Mouse (Mus musculus): ENCODE measurements at regions not wholly inside any gene's neighbourhood (a gene's known extent, or its start where the extent isn't known, plus 50 kb on each side); places are given as distances from the start of the nearest gene placed in this dataset.
A peak's percentile ranks its signal among the peaks of the same experiment; 100 is the strongest.

- H3K9me3 ChIP-seq (ENCODE audit: control insufficient read depth, low read length), result no peaks in the 10 kb centered on the region
- peak; percentile 71 for ATAC-seq (ENCODE audit: low FRiP score)
- no peak overlapping the region for H3K27ac ChIP-seq
- no peak overlapping the region for H3K4me2 ChIP-seq (replicated peaks)
- no peaks in the 10 kb centered on the region for H3K36me3 ChIP-seq (replicated peaks; ENCODE audit: control insufficient read depth, insufficient read depth)
- 3% methylated on average over 13 of the region's 13 CpGs for WGBS
- H3K27me3 ChIP-seq (ENCODE audit: control insufficient read depth, insufficient read depth, low read length), result no peaks in the 10 kb centered on the region
- H3K4me1 ChIP-seq (replicated peaks; ENCODE audit: control insufficient read depth, insufficient read depth, low read length), result no peaks in the 10 kb centered on the region
- DNase-seq (ENCODE audit: low spot score), result peak; percentile 78
- no peak overlapping the region for H3K9ac ChIP-seq
- H3K4me3 ChIP-seq (replicated peaks; ENCODE audit: low read length), result no peak overlapping the region
These were observed 110.5 kb downstream of the Rergl start for GRCm38 (mm10) chr6:139391307-139391706.

- no peaks in the 10 kb centered on the region for H3K9me3 ChIP-seq (ENCODE audit: control insufficient read depth, low read length)
- H3K36me3 ChIP-seq (replicated peaks; ENCODE audit: control insufficient read depth, insufficient read depth), result no peaks in the 10 kb centered on the region
- no peak overlapping the region for H3K9ac ChIP-seq
- no peak overlapping the region for H3K27ac ChIP-seq
- no peak overlapping the region for H3K4me3 ChIP-seq (replicated peaks; ENCODE audit: low read length)
- H3K4me2 ChIP-seq (replicated peaks), result no peak overlapping the region
- 88% methylated on average over 2 of the region's 2 CpGs for WGBS
- H3K27me3 ChIP-seq (ENCODE audit: control insufficient read depth, insufficient read depth, low read length), result no peaks in the 10 kb centered on the region
- DNase-seq (ENCODE audit: low spot score), result no peak
- H3K4me1 ChIP-seq (replicated peaks; ENCODE audit: control insufficient read depth, insufficient read depth, low read length), result no peaks in the 10 kb centered on the region
- no peak for ATAC-seq (ENCODE audit: low FRiP score)
These were observed 150.8 kb downstream of the Rergl start for GRCm38 (mm10) chr6:139350939-139351338.

DNA sequence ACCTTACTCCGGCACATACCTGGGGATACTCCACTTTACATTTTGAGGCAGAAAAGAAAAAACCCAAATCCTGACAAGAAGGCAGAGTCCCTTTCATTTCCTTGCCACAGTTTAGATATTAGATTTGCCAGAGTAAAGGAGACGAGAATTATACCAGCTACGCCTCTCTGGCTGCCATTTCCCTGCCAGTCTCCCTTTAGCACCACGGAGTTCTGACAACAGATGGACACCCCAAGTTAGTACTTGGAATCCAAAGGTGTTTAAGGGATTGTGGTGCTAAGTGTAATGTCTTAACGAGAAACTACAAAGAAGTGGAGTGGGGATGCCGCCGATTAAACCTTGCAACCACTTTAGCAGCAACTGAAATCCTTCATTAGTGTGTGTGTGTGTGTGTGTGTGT, 176.6 kb downstream of the Rergl start:
- H3K4me1 ChIP-seq (replicated peaks; ENCODE audit: control insufficient read depth, insufficient read depth, low read length), result no peaks in the 10 kb centered on the region
- H3K4me3 ChIP-seq (replicated peaks; ENCODE audit: low read length), result no peak overlapping the region
- no peak for ATAC-seq (ENCODE audit: low FRiP score)
- H3K4me2 ChIP-seq (replicated peaks), result no peak overlapping the region
- no peaks in the 10 kb centered on the region for H3K27me3 ChIP-seq (ENCODE audit: control insufficient read depth, insufficient read depth, low read length)
- no peaks in the 10 kb centered on the region for H3K9me3 ChIP-seq (ENCODE audit: control insufficient read depth, low read length)
- no peak overlapping the region for H3K9ac ChIP-seq
- no peak overlapping the region for H3K27ac ChIP-seq
- DNase-seq (ENCODE audit: low spot score), result no peak
- WGBS, result 90% methylated on average over 7 of the region's 7 CpGs
- no peaks in the 10 kb centered on the region for H3K36me3 ChIP-seq (replicated peaks; ENCODE audit: control insufficient read depth, insufficient read depth)

DNA sequence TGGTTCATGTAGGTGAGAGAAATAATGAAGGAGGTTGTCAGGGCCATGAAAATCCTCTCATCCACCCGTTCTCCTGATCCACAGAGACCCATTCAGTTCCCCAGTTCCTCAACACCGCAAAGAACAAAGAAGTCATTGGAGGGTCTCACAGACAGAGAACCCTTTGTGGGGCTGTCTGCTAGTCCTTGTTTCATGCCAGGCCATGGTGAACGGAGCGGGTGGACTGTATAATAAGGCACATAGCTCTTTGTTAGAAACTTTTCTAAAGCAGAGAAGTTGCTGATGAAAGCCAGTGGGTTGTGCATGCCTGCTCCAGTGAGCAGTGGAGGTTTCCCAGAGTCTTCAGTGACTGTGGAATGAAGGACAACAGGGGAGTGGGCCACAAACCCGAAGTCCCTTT, 194.1 kb downstream of the Rergl start:
- no peaks in the 10 kb centered on the region for H3K36me3 ChIP-seq (replicated peaks; ENCODE audit: control insufficient read depth, insufficient read depth)
- no peak for DNase-seq (ENCODE audit: low spot score)
- no peaks in the 10 kb centered on the region for H3K4me1 ChIP-seq (replicated peaks; ENCODE audit: control insufficient read depth, insufficient read depth, low read length)
- WGBS, result 20% methylated on average over 5 of the region's 5 CpGs
- no peak overlapping the region for H3K4me2 ChIP-seq (replicated peaks)
- no peaks in the 10 kb centered on the region for H3K27me3 ChIP-seq (ENCODE audit: control insufficient read depth, insufficient read depth, low read length)
- H3K9me3 ChIP-seq (ENCODE audit: control insufficient read depth, low read length), result no peaks in the 10 kb centered on the region
- ATAC-seq (ENCODE audit: low FRiP score), result peak; percentile 76; the same call in 1 of the 2 replicates
- H3K4me3 ChIP-seq (replicated peaks; ENCODE audit: low read length), result no peak overlapping the region
- peak overlapping the region; percentile 35; the same call in 1 of the 2 replicates for H3K27ac ChIP-seq
- H3K9ac ChIP-seq, result no peak overlapping the region

DNA sequence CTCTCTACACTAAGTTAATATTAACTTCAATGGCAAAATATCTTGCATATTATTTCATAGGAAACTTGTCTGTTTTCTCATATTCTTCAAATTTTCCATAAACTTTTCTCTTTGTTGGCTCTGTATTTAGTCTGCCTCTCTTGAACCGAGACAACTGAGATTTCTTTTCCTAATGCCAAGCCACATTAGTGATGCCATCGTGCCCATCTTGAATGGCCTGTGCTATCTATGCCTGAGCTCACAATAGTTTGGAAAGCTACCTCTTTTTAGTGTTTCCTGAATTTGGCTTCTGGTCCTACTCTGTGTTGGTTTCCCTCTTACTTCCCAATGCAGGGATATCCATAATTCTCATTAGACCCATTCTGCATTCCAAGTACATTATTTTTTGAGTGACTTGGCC, 197.5 kb downstream of the Rergl start:
- H3K9ac ChIP-seq, result no peak overlapping the region
- no peaks in the 10 kb centered on the region for H3K27me3 ChIP-seq (ENCODE audit: control insufficient read depth, insufficient read depth, low read length)
- ATAC-seq (ENCODE audit: low FRiP score), result no peak
- no peaks in the 10 kb centered on the region for H3K36me3 ChIP-seq (replicated peaks; ENCODE audit: control insufficient read depth, insufficient read depth)
- H3K4me1 ChIP-seq (replicated peaks; ENCODE audit: control insufficient read depth, insufficient read depth, low read length), result no peaks in the 10 kb centered on the region
- no peak for DNase-seq (ENCODE audit: low spot score)
- no peak overlapping the region for H3K27ac ChIP-seq
- no peak overlapping the region for H3K4me2 ChIP-seq (replicated peaks)
- WGBS, result 82% methylated on average over 2 of the region's 2 CpGs
- H3K9me3 ChIP-seq (ENCODE audit: control insufficient read depth, low read length), result no peaks in the 10 kb centered on the region
- no peak overlapping the region for H3K4me3 ChIP-seq (replicated peaks; ENCODE audit: low read length)

GRCm38 (mm10) chr6:139295701-139296100, 206.1 kb downstream of the Rergl start:
- WGBS, result 65% methylated on average over 2 of the region's 2 CpGs
- H3K9ac ChIP-seq, result no peak overlapping the region
- ATAC-seq (ENCODE audit: low FRiP score) (no peak), DNase-seq (ENCODE audit: low spot score) (no peak)
- no peaks in the 10 kb centered on the region for H3K27me3 ChIP-seq (ENCODE audit: control insufficient read depth, insufficient read depth, low read length)
- no peaks in the 10 kb centered on the region for H3K4me1 ChIP-seq (replicated peaks; ENCODE audit: control insufficient read depth, insufficient read depth, low read length)
- no peaks in the 10 kb centered on the region for H3K36me3 ChIP-seq (replicated peaks; ENCODE audit: control insufficient read depth, insufficient read depth)
- H3K27ac ChIP-seq, result no peak overlapping the region
- no peak overlapping the region for H3K4me2 ChIP-seq (replicated peaks)
- no peaks in the 10 kb centered on the region for H3K9me3 ChIP-seq (ENCODE audit: control insufficient read depth, low read length)
- no peak overlapping the region for H3K4me3 ChIP-seq (replicated peaks; ENCODE audit: low read length)

DNA sequence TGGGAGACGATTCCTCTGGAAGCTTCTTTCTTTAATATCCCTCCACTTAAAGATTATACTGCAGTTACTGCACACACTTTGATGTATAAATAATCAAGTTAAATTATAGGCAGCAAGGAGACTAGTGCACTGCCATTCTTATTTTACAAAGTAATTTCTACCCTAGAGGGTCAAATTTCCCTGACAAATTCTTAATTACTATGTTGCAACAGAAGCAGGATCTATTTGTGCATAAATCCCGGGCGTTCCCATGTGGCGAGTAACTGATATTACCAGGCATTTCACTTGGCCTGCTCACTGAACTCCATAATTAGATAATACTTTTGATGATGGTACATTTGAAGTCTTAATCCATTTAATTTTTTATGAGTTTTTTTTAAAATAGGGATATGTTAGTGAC, 222.7 kb downstream of the Rergl start:
- Histone ChIP-seq H3K4me2 (replicated peaks) (no peak overlapping the region), H3K36me3 (replicated peaks; ENCODE audit: control insufficient read depth, insufficient read depth) (no peaks in the 10 kb centered on the region), H3K9me3 (ENCODE audit: control insufficient read depth, low read length) (no peaks in the 10 kb centered on the region), H3K4me3 (replicated peaks; ENCODE audit: low read length) (no peak overlapping the region), H3K27me3 (ENCODE audit: control insufficient read depth, insufficient read depth, low read length) (no peaks in the 10 kb centered on the region), H3K27ac (no peak overlapping the region), H3K9ac (no peak overlapping the region), H3K4me1 (replicated peaks; ENCODE audit: control insufficient read depth, insufficient read depth, low read length) (no peaks in the 10 kb centered on the region)
- DNase-seq (ENCODE audit: low spot score), result peak; percentile 51
- WGBS, result 61% methylated on average over 4 of the region's 4 CpGs
- no peak for ATAC-seq (ENCODE audit: low FRiP score)

- 70% methylated on average over 3 of the region's 3 CpGs for WGBS
- no peak for ATAC-seq (ENCODE audit: low FRiP score)
- no peak for DNase-seq (ENCODE audit: low spot score)
These were observed 226.3 kb downstream of the Rergl start for GRCm38 (mm10) chr6:139275512-139275911.

GRCm38 (mm10) chr6:139253704-139254103, 248.1 kb downstream of the Rergl start:
- H3K9me3 ChIP-seq (ENCODE audit: control insufficient read depth, low read length), result no peaks in the 10 kb centered on the region
- DNase-seq (ENCODE audit: low spot score), result no peak
- no peak for ATAC-seq (ENCODE audit: low FRiP score)
- no peak overlapping the region for H3K4me2 ChIP-seq (replicated peaks)
- H3K9ac ChIP-seq, result no peak overlapping the region
- H3K36me3 ChIP-seq (replicated peaks; ENCODE audit: control insufficient read depth, insufficient read depth), result no peaks in the 10 kb centered on the region
- no peak overlapping the region for H3K4me3 ChIP-seq (replicated peaks; ENCODE audit: low read length)
- WGBS, result 94% methylated on average over 4 of the region's 4 CpGs
- H3K27ac ChIP-seq, result no peak overlapping the region
- no peaks in the 10 kb centered on the region for H3K4me1 ChIP-seq (replicated peaks; ENCODE audit: control insufficient read depth, insufficient read depth, low read length)
- no peaks in the 10 kb centered on the region for H3K27me3 ChIP-seq (ENCODE audit: control insufficient read depth, insufficient read depth, low read length)

More at GRCm38 (mm10) chr6:139275512-139275911, 226.3 kb downstream of the Rergl start:
- H3K27ac ChIP-seq, result no peak overlapping the region
- no peaks in the 10 kb centered on the region for H3K9me3 ChIP-seq (ENCODE audit: control insufficient read depth, low read length)
- no peak overlapping the region for H3K9ac ChIP-seq
- H3K36me3 ChIP-seq (replicated peaks; ENCODE audit: control insufficient read depth, insufficient read depth), result no peaks in the 10 kb centered on the region
- no peak overlapping the region for H3K4me3 ChIP-seq (replicated peaks; ENCODE audit: low read length)
- no peak overlapping the region for H3K4me2 ChIP-seq (replicated peaks)
- H3K27me3 ChIP-seq (ENCODE audit: control insufficient read depth, insufficient read depth, low read length), result no peaks in the 10 kb centered on the region
- no peaks in the 10 kb centered on the region for H3K4me1 ChIP-seq (replicated peaks; ENCODE audit: control insufficient read depth, insufficient read depth, low read length)

GRCm38 (mm10) chr6:139248920-139249547, 252.7 kb downstream of the Rergl start:
- Histone ChIP-seq H3K4me3 (replicated peaks; ENCODE audit: low read length) (no peak overlapping the region), H3K27ac (no peak overlapping the region), H3K9me3 (ENCODE audit: control insufficient read depth, low read length) (no peaks in the 10 kb centered on the region), H3K4me2 (replicated peaks) (no peak overlapping the region), H3K36me3 (replicated peaks; ENCODE audit: control insufficient read depth, insufficient read depth) (no peaks in the 10 kb centered on the region), H3K9ac (no peak overlapping the region), H3K4me1 (replicated peaks; ENCODE audit: control insufficient read depth, insufficient read depth, low read length) (no peaks in the 10 kb centered on the region), H3K27me3 (ENCODE audit: control insufficient read depth, insufficient read depth, low read length) (no peaks in the 10 kb centered on the region)
- ATAC-seq (ENCODE audit: low FRiP score) (peak; percentile 86), DNase-seq (ENCODE audit: low spot score) (peak; percentile 81)
- WGBS, result 40% methylated on average over 11 of the region's 11 CpGs
